In the genomic region with DNA sequence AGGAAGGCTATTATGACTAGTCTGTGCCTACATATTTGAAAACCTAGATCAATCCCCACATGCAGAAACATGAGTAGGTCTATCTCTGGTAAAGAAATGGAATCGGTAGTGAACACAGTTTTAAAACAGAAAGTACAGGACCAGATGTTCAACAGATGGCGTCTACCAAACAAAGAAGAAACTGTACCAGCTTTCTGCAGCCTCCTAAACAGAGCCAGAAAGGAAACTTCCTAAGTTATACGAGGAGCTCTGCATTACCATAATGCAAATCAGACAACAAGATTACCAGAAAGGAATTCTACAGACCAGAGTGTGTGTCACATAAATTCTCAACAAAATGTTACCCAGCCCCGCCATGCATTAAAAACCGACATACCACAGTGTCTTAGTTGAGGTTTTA, we compare ENCODE assay signal across 14 mouse cellular contexts. TPM values are rescaled to one million over a fixed set of nuclear protein-coding genes. Genes with fewer than 3 reads are reported as not detected.
DNase-seq lines count a peak whose midpoint lies in the region; ATAC-seq lines count a peak whose summit lies in the region.
"Had no signal": no experiment of that assay in that cellular context is flagged by ENCODE, and none has a peak within 500 bp of the region (broad histone marks: within the 10 kb centered on the region; RNA-seq: fewer than 3 reads in every experiment).

No protein-coding gene starts in this region.

- no peaks in the 10 kb centered on the region for H3K36me3 ChIP-seq in embryonic facial prominence, embryonic 12.5 days
- no peaks in the 10 kb centered on the region for H3K36me3 ChIP-seq in limb, embryonic 15.5 days
- H3K36me3 ChIP-seq in intestine, embryonic 15.5 days, result no peaks in the 10 kb centered on the region
- H3K36me3 ChIP-seq: forebrain, embryonic 10.5 days; G1E; liver, embryonic 15.5 days had no signal

- H3K4me3 ChIP-seq in embryonic facial prominence, embryonic 12.5 days, result no peak overlapping the region
- H3K4me3 ChIP-seq in limb, embryonic 15.5 days, result no peak overlapping the region
- H3K4me3 ChIP-seq in intestine, embryonic 15.5 days (replicated peaks), result no peak overlapping the region
- H3K4me3 ChIP-seq: forebrain, embryonic 10.5 days; liver, embryonic 15.5 days had no signal

- no peak overlapping the region for H3K4me2 ChIP-seq in embryonic facial prominence, embryonic 12.5 days (replicated peaks)
- H3K4me2 ChIP-seq in limb, embryonic 15.5 days, result no peak overlapping the region
- no peak overlapping the region for H3K4me2 ChIP-seq in intestine, embryonic 15.5 days (replicated peaks)
- H3K4me2 ChIP-seq: liver, embryonic 15.5 days had no signal

- WGBS in embryonic facial prominence, embryonic 12.5 days, result 29% methylated on average over 5 of the region's 5 CpGs
- 21% methylated on average over 5 of the region's 5 CpGs for WGBS in limb, embryonic 15.5 days
- 45% methylated on average over 5 of the region's 5 CpGs for WGBS in intestine, embryonic 15.5 days

- H3K9me3 ChIP-seq in embryonic facial prominence, embryonic 12.5 days, result no peaks in the 10 kb centered on the region
- no peaks in the 10 kb centered on the region for H3K9me3 ChIP-seq in limb, embryonic 15.5 days
- no peaks in the 10 kb centered on the region for H3K9me3 ChIP-seq in intestine, embryonic 15.5 days
- H3K9me3 ChIP-seq: forebrain, embryonic 10.5 days; G1E; liver, embryonic 15.5 days had no signal

- ATAC-seq in embryonic facial prominence, embryonic 12.5 days (ENCODE audit: insufficient number of reproducible peaks, insufficient read depth, low FRiP score, low TSS enrichment), result peak; percentile 12; the same call in 1 of the 2 replicates
- peak; percentile 25; the same call in 1 of the 2 replicates for ATAC-seq in limb, embryonic 15.5 days (ENCODE audit: insufficient number of reproducible peaks, low FRiP score, low TSS enrichment, low read depth)
- no peak for ATAC-seq in intestine, embryonic 15.5 days
- ATAC-seq: hindbrain, postnatal 0 days had no signal

- peaks cover 6% of the 10 kb centered on the region; the same call in 1 of the 2 replicates for H3K4me1 ChIP-seq in embryonic facial prominence, embryonic 12.5 days
- 0 out of 2 replicates have a peak, but pooled peaks cover 10% of the 10 kb centered on the region for H3K4me1 ChIP-seq in limb, embryonic 15.5 days
- no peaks in the 10 kb centered on the region for H3K4me1 ChIP-seq in intestine, embryonic 15.5 days (replicated peaks)

- H3K27ac ChIP-seq in embryonic facial prominence, embryonic 12.5 days, result peak overlapping the region; percentile 85
- H3K27ac ChIP-seq in limb, embryonic 15.5 days, result peak overlapping the region; percentile 80
- H3K27ac ChIP-seq in intestine, embryonic 15.5 days, result no peak overlapping the region
- H3K27ac ChIP-seq: forebrain, embryonic 10.5 days; hindbrain, postnatal 0 days; liver, embryonic 15.5 days had no signal

- peak; percentile 30 for DNase-seq in embryo, embryonic 11 days
- no peak for DNase-seq in embryo, embryonic 9.5 days (ENCODE audit: extremely low spot score)
- peak; percentile 33 to 43 for DNase-seq in left cerebral cortex, adult 18-20 months (ENCODE audit: low spot score in 2 of 2)
- no peak for DNase-seq in left cerebral cortex, adult 8-10 months (ENCODE audit: low spot score in 2 of 2)
- DNase-seq in adrenal gland, postnatal 4 days (ENCODE audit: low spot score in 2 of 2), result no peak
- DNase-seq: cerebellum, postnatal 14 days; kidney, postnatal 4 days had no signal

- H3K9ac ChIP-seq in embryonic facial prominence, embryonic 12.5 days, result no peak overlapping the region
- no peak overlapping the region for H3K9ac ChIP-seq in limb, embryonic 15.5 days
- H3K9ac ChIP-seq in intestine, embryonic 15.5 days, result no peak overlapping the region
- H3K9ac ChIP-seq: liver, embryonic 15.5 days had no signal

- no peaks in the 10 kb centered on the region for H3K27me3 ChIP-seq in embryonic facial prominence, embryonic 12.5 days
- no peaks in the 10 kb centered on the region for H3K27me3 ChIP-seq in limb, embryonic 15.5 days
- H3K27me3 ChIP-seq in intestine, embryonic 15.5 days (replicated peaks), result no peaks in the 10 kb centered on the region
- H3K27me3 ChIP-seq: liver, embryonic 15.5 days had no signal

RNA-seq across cellular contexts. Expression of a gene that starts 23.9 kb away (rescaled TPM):
- 1 to 10 TPM; 6.9 to 7.0 TPM for total RNA-seq in left cerebral cortex, adult 18-20 months (2021)
- total RNA-seq in left cerebral cortex, adult 8-10 months (2022), result 10 to 100 TPM in 1 of 4 experiments, 1 to 10 TPM in 3; 7.9 to 10.8 (median 9.6) TPM
- 24.9 and 25.6 TPM in 2 replicates for polyA plus RNA-seq in embryonic facial prominence, embryonic 12.5 days (2016; fragmentation: Nextera tagmentation; extraction: Ambion mirVana)
- 29.9 and 35.0 TPM in 2 replicates for polyA plus RNA-seq in limb, embryonic 15.5 days (2015; fragmentation: Nextera tagmentation; extraction: Ambion mirVana)
- 15.6 and 15.8 TPM in 2 replicates for polyA plus RNA-seq in intestine, embryonic 15.5 days (2015; fragmentation: Nextera tagmentation; extraction: Ambion mirVana)
- 10 to 100 TPM; 71.3 to 78.3 TPM for total RNA-seq in adrenal gland, postnatal 4 days (2021)
- polyA plus RNA-seq: G1E had no signal

Comparison
In these comparisons a context has a peak if more than half of its experiments do, and no peak if none do; other contexts are left out.
1. DNase-seq: peak in embryo, embryonic 11 days (single experiment) and left cerebral cortex, adult 18-20 months (2 of 2); none in embryo, embryonic 9.5 days (single experiment), left cerebral cortex, adult 8-10 months (0 of 2) and adrenal gland, postnatal 4 days (0 of 2).
2. RNA of a gene that starts 23.9 kb away (total RNA-seq): 71.3 to 78.3 TPM in adrenal gland, postnatal 4 days; 7.9 to 10.8 TPM in left cerebral cortex, adult 8-10 months and 6.9 to 7.0 TPM in left cerebral cortex, adult 18-20 months; every median in the first group is over 4 times any median in the second.